Mouse (Mus musculus): ENCODE data around the gene Ubap1.
A peak's percentile ranks its signal among the peaks of the same experiment; 100 is the strongest.

Gene Ubap1

GRCm38 (mm10) chr4:41348584-41349198, at the start of gene Ubap1:
Gene Ubap1 (plus strand): TSS chr4:41348996.
- peak; percentile 87 to 94 for DNase-seq (ENCODE audit: low spot score in 2 of 2)

- DNase-seq (ENCODE audit: low spot score in 2 of 2), result no peak
Observed at GRCm38 (mm10) chr4:41303671-41304070, 45.1 kb upstream of the Ubap1 start.

DNA sequence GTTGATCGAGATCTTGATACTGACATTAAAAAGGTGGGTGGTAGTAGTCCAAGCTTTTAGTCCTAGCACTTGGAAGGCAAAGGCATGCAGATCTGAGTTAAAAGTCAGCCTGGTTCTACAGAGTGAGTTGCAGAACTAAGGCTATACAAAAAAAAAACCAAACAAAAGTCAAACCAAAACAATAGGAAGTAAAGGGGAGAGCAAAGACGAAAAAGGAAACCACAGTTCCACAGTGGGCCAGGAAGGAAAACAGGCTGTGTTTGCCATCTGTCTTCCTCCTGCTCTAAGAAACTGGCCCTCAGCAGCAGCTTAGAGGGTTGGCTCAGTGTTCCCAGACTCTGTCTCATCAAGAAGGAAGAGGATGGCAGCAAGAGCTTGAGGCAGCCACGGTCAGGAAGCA, 44.5 kb upstream of the Ubap1 start:
- no peak for DNase-seq (ENCODE audit: low spot score in 2 of 2)

DNA sequence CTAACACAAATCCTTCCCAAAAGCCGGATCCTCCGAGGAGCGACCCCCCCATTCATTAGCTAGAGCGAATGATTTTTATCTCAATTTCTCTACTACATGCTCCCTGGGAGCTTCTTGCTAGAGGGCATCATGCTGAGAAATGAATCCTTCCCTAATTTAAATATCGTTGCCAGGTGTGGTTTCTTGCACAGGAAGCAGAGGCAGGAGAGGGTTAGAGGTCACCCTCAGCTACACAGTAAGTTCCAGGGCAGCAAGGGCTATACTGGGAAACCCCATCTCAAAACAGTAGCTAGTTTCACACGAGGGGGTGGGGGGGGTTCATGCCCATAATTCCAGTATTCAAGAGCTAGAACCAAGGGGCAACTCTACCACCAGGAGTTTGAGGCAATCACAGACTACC, 41.4 kb upstream of the Ubap1 start:
- DNase-seq (ENCODE audit: low spot score in 2 of 2), result no peak

DNA sequence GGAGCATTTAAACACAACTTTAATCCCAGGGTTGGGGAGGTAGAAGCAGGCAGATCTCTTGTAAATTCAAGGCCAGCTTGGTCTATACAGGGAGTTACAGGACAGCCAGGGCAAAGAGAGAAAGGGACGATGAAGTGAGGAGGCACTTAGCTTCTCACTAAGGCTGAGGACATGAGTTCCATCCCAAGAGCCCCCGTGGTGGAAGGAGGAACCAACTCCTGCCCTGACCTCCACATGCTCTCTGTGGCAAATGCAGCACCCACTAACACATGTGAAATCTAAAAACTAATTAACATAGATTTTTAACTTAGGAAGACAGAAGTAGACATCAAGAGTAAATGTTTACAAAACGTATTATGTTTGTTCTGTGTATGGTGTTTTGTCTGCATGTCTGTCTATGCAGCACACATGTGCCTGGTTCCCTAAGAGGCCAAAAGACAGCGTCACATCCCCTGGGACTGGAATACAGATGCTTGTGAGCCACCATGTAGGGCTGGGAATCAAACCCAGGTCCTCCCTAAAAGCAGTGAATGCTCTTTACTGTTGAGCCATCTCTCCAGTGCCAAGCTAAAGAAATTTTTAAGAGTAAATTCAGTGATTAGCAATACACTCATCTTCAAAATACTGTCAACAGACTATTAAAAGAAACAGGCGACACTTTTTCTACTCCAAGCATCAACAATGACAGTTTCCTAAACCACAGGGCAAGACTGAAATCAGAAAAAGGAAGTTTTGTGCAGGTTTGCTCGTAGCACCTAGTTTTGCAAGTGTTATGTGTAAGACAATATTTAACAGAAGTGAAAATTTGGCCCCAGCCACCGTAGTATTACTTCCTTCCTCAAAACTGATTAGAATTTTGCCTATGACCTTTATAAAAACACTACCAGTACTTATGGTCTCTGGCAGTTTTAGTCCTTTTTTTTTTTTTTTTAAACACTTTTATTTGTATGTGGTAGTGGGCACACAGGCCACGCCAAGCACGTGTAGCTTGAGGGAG, 37.9 kb upstream of the Ubap1 start:
- DNase-seq (ENCODE audit: low spot score in 2 of 2), result no peak

GRCm38 (mm10) chr4:41313722-41314121, 35.1 kb upstream of the Ubap1 start:
- no peak for DNase-seq (ENCODE audit: low spot score in 2 of 2)

DNA sequence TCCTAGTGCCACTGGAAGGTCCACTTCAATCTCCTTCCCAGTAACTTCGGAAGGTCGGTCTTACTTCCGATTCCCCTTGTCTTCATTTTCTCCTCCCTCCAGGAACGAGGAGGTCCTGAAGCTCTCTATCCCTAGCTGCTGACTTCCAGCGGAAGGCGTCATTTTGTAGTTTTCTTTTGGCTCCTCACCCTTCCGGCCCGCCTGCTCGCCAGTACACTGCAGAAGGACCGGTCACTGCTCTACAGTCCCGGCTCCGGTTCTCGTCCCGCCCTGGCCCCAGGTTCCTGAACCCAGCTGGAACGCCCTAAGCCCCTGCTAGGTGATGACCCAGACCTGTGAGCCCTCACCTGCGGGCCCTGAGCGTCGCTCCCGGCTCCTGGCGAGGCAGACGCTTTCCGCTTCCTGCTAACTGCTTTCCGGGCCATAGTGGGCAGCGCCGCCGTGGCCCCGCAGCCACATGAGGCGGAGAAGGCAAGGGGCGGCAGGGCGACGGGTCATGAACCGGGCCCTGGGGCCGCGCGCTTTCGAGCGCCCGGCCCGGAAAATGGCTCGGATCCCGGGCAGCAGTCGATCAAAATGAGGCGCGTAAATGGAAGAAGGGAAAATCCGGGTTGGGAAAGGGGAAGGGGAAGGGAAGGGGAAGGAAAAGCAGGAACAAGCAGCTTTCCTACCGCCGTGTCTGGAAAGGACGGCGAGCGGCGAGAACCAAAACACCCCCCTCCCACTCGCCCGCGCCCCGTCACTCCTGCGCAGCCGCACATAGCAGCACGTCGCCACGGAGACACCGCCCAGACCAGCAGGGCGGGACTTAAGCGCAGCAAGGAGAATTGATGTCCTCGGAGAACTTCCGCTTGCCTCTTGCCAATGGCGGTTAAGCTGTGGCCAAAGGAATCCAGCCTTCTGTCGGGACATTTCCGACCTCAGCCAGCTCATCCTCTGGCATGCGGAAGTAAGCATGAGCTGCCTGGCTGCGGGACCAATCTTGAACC, 34.4 kb upstream of the Ubap1 start, which contains the start of gene Dcaf12:
Gene Dcaf12 (minus strand): TSS at position 749 of the 989 bp plus-strand sequence.
- peak; percentile 95 to 96 for DNase-seq (ENCODE audit: low spot score in 2 of 2)

DNA sequence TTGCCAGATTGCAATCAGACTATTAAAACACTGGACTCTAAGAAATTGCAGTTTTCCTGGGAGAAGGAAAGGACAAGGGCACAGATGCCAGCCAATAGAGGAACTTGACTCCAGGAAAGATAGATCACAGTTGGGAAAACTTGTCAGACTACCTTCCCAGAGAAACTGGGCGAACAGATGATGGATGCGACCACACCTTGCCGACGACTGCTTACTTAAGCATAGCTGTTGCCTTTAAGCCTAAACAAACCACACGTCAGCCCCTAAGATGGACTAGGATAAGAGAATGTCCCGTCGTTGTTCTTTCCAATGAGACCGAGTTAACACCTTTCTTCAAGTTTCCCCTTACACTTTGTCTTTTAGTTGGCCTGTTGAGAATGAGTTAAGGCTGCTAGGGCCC, 33.6 kb upstream of the Ubap1 start:
- DNase-seq (ENCODE audit: low spot score in 2 of 2), result no peak

DNA sequence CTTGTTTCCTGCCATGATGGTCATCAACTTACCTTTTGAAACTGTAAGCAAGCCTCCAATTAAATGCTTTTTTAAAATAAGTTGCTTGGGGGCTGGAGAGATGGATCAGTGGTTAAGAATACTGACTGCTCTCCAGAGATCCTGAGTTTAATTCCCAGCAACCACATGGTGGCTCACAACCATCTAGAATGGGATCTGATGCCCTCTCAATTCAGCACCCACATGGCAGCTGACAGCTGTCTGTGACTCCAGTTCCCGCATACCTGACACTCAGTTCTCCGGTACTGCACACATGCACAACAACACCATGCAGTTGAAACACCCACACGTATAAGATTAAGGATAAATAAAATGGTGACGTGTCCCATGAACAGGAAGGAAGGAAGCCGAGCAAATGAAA, 30.5 kb upstream of the Ubap1 start:
- no peak for DNase-seq (ENCODE audit: low spot score in 2 of 2)

- DNase-seq (ENCODE audit: low spot score in 2 of 2), result no peak
Observed at GRCm38 (mm10) chr4:41320971-41321370, 27.8 kb upstream of the Ubap1 start.

DNA sequence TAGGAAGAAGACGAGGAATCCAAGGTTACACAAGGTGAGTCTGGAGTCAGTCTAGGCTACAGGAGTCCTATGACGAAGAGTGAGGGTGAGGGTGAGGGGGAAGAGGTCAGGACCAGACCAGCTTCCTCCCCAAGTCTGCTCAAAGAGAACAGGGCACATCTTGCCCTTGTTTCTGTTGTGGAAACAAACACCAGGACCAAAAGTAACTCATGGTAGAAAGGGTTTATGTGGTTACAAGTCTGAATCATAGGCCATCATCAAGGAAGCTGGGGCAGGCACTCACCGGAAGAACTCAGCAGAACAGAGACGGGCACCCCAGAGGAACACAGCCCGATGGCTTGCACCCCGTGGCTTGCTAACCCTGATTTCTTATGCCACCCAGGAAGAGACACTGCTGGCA, 21.9 kb upstream of the Ubap1 start:
- DNase-seq (ENCODE audit: low spot score in 2 of 2), result no peak

DNA sequence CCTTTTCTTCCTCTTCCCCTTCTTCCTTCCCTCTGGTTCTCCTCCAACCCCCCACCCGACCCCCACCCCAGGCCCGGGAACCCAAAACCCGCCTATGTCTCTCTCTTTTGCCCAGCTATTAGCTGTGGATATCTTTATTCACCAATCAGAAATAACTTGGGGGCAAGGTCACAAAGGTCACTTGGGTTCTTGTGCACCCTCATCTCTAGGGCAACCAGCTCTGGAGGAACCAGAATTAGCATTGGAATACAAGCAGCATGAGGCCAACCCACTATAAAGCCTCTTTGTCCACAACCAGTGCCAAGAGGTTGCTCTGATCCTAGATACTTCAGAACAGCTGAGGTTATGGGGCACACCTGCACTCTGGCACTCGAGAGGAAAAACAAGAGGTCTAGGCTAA, 19.3 kb upstream of the Ubap1 start:
- no peak for DNase-seq (ENCODE audit: low spot score in 2 of 2)

GRCm38 (mm10) chr4:41331085-41331484, 17.7 kb upstream of the Ubap1 start:
- DNase-seq (ENCODE audit: low spot score in 2 of 2), result no peak

DNA sequence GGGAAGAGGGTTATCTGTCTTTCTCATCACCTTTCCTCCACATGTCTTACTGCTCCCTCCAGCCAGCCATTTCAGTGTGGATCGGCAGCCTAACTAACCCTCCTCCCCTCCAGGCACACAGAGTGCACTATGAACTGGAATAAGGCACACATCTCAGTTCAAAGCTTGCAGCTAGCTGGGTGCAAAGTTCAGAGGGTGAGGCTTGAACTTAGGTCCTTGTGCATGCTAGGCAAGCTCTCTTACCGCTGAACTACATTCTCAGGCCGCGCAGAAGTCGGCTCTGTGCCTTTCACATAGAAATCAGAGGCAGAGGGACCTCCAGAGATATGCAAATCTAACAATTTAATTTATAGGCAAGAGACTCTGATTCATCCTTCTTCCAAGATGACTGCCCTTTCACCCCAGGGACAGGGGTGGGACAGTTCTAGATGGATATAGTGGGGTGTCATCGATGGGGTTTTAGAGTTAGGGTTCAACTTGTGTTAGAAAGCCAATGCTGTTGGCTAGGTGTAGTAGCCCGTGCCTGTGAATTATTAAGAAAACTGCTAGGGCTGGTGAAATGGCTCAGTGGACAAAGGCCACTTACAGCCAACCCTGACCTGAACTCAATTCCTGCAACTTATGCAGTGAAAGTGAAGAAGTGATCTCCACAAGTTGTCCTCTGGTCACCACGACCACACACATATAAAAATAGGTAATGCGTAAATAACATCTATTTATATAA, 16.9 kb upstream of the Ubap1 start:
- DNase-seq (ENCODE audit: low spot score in 2 of 2), result no peak

- DNase-seq (ENCODE audit: low spot score in 2 of 2), result no peak
Observed at GRCm38 (mm10) chr4:41336546-41336945, 12.2 kb upstream of the Ubap1 start.

DNA sequence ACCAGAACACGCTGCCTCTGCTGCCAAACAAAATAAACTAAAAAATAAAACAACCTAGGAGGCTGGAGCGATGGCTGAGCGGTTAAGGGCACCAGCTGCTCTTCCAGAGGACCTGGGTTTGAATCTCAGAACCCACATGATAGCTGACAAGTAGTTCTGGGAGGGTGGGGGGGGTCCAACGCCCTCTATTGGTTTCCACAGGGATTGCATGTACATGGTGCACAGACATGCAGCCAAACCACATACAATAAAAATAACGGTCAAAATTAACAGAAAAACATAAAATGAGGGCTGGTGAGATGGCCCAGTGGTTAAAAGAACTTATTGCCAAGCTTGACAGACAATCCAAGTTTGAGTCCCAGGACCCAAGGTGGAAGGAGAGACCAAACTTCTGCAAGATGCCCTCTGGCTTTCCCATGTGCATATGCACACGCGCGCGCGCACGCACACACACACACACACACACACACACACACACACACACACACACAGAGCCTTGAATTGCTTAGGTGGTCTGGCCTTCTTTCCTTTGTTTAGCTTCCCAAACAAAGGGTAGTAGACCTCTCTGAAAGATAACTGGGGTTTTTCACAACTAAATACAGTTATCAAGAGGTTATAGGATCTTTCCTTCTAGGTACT, 7.8 kb upstream of the Ubap1 start:
- DNase-seq (ENCODE audit: low spot score in 2 of 2), result no peak

DNA sequence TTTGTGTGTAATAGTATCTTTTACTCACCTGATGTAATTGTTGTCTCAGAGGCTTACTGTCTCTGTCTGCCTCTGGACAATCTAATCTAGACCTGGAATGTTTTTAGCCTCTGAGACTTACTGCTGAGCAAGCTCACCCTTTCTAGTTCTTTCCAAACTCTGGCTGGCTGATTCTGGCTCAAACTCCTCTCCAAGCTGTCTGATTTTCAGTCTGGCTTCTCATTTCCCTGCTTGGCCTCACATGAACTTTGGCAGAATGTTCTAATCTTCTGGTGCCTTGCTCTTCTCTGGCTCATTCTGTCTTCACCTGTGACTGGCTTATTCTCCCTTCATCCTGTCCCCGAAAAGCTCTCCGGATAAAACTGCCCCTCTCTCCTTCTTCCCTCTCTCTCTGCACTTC, 2.8 kb upstream of the Ubap1 start:
- DNase-seq (ENCODE audit: low spot score in 2 of 2), result no peak

DNA sequence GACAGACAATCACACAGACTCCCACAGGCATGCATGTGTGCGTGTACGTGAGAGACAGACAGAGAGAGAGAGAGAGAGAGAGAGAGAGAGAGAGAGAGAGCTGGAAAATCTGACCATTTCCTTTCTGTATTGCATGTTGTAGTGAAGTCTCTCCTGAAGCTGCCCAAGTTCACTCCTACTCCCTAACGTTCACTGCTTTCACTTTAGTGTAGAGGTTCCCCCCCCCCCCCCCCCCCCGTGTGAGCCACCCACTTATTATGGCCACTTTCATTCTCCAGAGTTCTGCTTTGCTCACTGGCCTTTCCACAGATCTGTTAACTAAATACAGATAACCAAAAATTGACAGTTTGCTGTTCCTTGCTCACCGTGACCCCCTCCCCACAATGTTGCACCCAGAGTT, 957 bp upstream of the Ubap1 start:
- no peak for DNase-seq (ENCODE audit: low spot score in 2 of 2)

- DNase-seq (ENCODE audit: low spot score in 2 of 2), result peak in 1 of 2 experiments; percentile 64
Observed at GRCm38 (mm10) chr4:41349199-41349591, 399 bp downstream of the Ubap1 start.

GRCm38 (mm10) chr4:41352758-41353157, 4.0 kb downstream of the Ubap1 start:
- no peak for DNase-seq (ENCODE audit: low spot score in 2 of 2)

- DNase-seq (ENCODE audit: low spot score in 2 of 2), result no peak
Observed at GRCm38 (mm10) chr4:41353265-41353664, 4.5 kb downstream of the Ubap1 start.

Data from urinary bladder, postnatal 4 days (tissue).